Mouse (Mus musculus) c-Kit-positive CD71-positive TER-119-positive erythroid progenitor cells, embryonic 14.5 days (primary cell): ENCODE data around the gene Igf2r.
"Not testable (repeated sequence)": the region's sequence is repeated elsewhere in the genome, so short reads cannot be mapped to it uniquely, and the experiment has no call there.

Source experiments
- DNase-seq: peaks from one replicate; pipeline ENCODE4 v3.0.0-alpha.2; 2013; ENCODE audit warnings: low spot score

The Igf2r gene

DNA sequence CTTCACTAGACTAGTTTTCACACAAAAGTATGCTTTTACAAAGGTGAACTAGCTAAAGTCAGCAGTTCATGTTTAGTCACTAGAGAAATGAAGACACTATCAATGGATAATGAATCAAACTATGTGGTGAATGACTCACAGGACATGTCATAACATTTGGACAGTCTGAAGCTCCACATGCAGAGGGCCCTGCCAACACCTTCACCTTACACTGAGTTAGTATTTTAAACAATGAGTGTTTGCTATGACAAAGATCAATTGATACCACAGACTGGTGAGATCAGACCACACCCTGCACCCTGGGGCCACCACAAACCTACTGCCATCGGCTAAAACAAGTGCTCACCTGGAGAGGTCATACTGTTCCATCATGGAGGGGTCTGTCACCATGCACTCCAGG is 54.4 kb downstream of the Igf2r start:
- no peak for DNase-seq

DNA sequence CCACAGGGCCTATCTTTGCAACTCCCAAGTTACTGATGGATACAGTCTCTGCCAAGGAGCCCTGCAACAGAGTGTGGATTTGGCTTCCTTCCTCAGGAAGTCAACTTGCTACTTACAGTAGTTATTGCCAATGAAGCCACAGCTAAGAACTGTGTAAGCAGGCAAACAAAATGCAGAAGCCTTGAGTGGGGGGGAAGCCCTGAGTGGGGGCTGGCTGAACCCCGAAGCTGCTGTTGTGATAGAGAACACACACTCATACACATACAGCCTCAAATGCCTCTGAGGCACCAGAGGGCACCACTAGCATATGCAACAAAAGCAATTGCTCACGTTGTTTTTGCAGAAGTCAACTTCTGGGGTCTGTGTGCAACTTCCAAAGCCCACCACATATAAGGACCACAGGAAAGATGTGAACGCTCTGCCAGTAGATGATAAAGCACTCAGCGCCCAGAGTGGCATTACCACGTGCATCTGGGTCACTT is 55.3 kb downstream of the Igf2r start:
- no peak for DNase-seq

DNA sequence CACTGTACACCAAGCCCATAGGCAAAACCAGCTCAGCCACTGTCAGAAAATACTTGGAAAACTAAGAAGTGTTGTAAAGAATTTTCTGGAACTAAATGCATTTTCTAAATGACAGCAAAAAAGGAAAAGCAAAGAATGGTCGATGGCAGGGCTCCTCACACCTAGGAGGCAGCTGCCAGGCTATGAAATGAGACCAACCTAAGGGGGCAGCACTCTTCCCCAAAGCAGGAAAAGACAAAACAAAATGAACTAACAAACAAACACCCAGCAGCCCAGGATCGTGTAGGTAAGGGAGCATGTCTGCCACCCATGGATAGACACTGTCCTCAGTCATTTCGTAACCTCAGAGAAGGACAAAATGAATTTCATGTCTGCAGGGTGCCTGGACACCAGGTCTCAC is 56.5 kb downstream of the Igf2r start:
- no peak for DNase-seq

DNA sequence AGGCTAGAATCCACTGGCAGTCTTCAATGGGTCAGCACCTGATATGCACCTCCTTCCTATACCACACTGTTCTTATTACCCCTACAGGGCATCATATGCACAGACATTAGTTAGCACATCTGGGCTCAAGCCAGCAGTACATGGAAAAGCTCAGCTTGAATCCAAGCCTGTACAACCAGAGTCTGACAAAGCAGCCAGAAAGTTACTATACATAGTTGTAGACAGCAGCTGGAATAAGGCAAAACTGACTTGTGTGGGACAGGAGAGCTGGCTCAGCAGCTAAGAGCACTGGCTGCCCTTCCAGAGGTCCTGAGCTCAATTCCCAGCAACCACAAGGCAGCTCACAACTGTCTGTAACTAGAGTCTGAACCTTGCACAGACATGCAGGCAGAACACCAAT is 57.3 kb downstream of the Igf2r start:
- DNase-seq = no peak

DNA sequence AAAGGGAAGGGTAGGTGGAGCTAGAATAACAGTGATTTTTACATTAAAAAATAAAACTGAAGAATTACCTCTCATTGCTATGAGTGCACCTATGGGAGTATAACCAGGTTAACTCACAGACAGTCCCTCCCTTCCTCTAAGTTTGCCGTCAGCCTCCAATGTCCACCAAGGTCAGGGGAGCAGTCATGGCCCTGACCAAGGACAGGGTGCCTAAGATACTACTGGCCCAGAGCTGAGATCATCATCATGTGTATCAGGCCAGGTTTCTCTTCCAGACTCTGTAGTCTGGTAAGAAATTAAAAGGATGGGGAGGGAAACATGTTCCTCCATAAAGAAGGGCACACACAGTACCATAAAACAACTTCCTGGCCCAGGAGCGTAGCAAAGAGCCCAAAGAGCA is 58.5 kb downstream of the Igf2r start:
- no peak for DNase-seq

DNA sequence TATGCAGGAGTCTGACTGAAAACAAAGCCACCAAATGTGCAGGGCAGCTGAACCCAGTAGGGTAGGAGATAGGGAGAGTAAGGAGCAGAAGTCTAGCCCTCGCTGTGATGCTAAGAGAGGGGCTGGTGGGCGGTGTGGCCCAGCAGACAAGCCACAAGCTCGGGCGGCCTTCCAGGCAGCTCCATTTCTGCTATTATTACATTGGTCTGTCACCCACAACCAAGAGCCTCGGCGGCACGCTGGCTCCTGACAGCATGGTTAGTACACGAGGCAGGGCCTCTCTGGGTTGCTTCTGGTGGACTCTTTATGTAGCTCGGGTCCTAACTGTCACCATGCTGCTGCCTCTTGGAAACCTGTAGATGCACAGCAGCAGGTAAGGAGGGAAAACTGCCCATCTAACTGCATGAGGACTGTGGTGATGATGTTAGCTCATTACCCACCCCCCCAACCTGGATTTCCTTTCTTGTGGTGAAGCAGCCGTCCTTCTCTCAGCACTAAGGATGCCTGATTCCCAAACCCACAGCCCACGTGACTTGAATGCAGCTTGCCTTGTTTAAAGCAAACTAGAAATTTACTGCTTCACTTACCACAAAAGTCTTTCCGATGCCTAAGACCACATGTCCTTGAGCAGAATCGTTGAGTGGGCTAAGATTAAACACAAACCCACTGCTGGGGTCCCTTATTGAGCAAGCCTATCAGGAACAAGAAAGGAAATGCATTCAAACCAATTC is 59.2 kb downstream of the Igf2r start:
- no peak for DNase-seq

DNA sequence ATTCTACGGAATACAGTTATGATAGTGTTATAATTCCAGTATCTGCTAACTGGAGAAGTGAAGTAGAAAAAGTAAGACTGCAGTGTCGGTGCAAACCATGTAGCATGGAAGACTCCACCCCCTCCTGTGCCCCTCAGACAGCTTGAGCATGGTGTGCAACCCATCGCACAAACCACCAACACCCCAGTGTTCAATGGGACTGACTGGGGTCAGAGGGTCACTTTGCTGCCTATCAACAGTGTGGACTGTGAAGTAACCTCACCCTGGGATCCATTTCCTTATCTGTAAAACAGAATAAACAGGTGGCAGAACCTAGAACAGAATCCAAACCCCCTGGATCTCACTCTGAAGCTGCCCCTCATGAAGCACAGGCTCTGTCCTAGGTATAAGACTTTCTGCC is 61.1 kb downstream of the Igf2r start:
- DNase-seq = no peak

DNA sequence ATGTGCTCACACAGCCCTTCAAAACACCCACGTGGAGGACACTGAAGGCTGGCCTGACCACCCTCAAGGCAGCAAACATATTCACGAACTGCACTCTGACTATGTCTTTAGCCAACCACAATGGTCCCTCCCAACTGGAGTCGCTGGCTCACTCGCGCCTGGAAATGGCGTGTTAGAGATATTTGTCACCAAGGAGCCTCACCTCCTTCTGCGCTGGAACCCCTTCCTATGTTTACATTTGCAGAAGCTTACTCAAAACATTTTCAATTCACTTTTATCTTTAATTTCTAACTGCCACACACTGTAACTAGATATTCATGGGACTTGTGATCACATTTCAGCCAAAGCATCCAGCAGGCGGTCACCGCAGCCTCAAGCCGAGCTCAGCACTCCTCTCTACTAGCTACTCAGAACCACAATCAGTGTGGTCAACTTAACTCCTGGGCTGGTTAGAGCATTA is 62.8 kb downstream of the Igf2r start:
- no peak for DNase-seq

DNA sequence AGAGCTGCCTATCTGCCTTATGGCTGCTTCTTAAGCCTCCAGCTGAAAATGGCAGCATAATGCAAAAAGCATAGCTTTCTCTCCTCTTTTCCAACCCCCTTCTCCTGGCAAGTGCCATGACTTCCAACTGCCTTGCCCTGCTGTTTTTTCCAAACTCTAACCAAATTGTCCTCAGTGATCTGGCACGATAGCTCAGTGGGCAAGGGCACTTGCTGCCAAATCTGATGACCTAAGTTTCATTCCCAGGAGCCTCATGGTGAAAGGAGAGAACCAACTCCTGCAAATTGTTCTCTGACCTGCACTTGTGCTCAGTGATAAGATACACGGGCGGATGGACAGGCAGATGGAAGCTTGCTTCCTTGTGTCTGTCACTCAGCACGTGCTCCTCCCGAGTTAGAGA is 66.6 kb downstream of the Igf2r start:
- DNase-seq = no peak

DNA sequence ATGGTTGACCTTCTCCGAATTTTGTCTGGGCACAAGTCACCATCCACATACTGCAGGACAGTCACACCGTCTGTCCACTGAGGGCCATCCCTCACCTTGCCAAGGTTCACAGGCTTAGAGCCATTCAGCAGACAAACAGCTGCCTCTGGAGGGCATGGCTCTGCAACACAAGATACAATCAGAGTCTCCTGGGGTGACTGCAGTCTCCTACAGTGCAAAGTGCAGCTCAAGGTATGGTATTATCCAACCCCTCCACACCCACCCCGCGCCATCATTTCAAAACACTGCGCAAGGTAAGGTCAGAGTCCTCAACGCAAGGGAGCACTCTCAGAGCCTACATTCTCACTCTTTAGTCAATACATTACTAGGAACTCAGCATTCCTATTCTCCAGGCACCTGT is 69.1 kb downstream of the Igf2r start:
- no peak for DNase-seq

DNA sequence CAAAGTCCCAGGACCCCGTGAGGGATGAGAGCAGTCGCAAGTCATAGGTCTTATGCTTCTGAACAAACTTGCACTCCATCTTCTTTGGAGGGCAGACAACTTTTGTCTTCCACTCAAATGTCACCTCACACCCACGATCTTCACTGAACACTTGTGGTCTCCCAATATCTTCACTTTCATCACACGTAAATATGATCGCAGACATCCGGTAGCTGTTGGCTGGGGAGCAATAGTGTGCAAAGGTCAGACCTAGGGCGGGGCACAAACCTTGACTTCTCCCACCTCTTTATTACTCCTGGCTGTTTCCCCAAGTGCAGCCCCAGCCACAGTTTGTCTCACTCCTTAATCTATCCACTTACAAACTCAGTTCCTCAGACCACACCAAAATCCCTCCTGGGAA is 77.6 kb downstream of the Igf2r start:
- DNase-seq = no peak

DNA sequence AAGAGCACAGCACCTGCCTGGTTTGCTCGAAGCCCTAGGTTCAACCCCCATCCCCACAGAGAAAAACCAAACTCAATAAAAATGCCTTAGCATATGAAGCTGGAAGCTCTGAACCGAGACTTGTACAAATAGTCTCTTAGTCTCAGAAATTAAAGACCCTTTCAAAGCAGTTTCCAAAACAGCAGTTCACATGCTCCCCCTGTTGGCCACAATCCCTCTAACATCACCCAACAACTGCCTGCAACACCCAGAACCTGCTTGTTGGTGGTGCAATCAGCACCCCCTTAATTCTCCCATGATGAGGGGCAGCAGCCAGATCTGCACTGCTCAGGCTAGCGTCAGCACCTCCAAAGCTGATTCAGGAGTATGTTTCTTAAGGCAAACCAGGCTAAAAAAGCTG is 79.9 kb downstream of the Igf2r start:
- no peak for DNase-seq

DNA sequence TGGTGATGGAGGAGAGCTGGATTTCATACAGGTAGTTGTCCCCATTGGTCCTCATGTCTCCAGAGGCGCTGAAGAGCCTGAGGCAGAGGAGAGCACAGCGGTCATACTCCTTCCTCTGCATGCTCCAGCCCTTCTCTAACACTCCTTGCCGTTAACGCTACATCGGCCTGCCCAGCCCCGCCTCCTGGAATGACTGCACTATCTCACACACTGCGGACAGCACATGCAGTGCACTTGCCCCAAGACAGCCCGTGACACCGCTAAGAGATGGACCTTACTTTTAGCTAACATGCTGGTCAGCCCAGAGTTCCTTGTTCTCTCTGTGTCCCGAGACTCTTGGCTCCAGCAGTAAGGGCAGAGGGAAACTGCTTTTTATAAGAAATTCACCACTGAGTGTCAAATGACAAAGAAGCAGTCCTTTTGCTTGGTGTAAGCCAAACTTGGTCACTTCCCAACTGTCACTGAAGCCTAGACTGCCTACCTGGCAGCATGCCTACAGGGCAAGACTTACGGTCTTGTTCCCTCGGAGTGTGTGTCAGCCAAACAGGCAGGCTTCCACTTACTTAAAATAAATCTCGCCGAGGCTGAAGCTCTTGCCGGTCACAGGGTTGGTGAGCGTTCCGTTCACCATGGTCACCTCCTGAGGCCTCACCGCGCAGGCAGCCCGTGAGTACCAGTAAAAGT is 80.9 kb downstream of the Igf2r start:
- DNase-seq = no peak

DNA sequence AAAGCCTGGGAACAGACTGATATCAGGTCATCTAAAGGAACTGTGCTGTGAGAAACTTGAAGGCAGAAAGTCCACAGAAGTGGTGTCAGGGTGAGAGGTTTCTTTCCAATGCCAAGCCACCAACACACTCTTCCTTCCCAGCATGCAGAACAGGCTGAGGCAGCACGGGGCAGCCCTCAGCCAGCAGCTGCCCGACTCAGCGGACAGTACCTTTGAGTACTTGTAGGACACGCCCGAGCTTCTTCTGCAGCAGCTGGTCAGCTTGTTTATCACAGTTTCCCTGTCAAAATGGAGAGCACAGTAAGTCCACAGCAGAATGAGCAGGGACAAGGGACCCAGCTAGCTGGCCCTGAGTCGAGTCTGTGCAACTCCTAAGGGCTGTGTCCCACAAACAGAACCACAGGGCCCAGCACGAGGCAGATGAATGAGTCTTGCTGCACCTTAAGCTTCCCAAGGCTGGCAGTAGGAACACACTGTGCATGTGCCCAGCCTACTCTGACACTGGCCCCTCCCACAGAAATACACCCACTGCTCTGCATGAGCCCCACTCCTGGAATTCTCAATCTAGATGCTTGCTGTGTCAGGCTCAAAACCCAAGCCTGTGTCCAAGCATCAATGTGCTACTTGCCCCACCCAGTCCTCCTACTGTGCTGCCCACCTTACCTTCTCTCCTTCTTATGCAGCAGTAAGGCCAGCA is 84.4 kb downstream of the Igf2r start:
- DNase-seq = no peak

DNA sequence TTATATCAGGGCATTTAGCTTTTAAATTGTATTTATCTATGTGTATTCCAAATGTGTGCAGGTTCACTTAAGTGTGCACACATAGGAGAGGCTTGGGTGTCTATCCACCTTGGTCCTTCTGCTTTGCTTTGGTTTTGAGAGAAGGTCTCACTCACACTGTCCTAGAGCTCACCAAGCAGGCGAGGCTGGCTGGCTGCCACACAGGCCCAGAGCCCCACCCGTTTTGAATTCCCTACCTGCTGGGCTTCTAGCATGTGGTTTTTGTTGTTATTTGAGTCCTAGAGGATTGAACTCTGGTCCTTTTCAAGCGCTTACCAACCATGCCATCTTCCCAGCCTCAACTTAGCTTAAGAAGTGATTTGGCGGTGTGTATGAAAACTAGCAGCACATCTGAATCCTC is 85.1 kb downstream of the Igf2r start:
- DNase-seq = no peak

DNA sequence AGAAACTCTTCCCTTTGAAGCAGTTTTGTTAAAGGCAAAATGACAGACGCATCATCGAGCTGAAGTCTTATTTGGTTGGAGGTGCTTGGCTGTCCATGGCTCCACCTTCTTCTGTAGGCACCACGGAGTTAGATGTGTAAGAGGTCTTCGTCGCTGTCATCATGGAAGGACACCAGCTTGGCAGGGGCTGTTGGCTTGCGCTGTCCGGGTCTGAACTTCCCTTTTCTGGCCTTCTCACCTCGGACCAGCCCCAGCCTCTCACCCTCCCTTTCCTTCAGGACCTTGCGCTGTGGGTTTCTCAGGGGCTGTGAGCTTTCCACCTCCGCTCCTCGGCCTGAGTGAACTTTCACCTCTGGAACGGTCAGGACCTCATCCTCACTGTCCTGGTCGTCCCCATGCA is 85.9 kb downstream of the Igf2r start:
- no peak for DNase-seq

DNA sequence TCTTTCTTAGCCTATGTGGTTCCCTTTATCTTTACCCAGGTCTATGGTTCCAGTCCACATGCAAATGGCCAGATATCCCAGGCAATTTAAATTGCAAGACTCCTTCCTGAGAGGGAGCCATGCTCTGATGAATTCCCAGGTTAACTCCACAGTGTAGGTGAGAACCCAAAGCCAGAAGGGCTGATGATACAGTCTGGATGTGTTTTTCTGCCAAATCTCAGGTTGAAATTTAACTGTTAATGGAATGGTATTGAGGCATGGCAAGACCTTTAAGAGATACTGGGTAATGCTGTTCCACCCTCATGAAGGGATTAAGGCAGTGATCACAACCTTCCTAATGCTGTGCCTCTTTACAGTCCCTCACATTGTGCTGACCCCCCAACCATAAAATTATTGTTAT is 91.2 kb downstream of the Igf2r start:
- no peak for DNase-seq

DNA sequence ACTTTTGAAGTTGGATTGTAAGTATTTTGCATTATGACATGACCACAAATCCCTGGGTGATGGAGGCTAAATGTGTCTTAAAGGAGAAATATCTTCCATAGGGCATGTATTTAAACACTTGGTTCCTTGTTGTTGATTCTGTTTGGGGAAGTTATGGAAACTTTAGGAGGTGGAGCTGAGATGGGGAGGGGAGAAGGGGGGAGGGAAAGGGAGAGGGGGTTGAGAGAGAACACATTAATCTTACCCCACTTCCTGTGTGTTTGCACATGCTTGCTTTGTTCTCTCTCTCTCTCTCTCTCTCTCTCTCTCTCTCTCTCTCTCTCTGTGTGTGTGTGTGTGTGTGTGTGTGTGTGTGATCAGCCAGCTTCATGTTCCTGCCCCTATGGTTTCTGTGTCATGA is 92.3 kb downstream of the Igf2r start:
- DNase-seq = no peak

DNA sequence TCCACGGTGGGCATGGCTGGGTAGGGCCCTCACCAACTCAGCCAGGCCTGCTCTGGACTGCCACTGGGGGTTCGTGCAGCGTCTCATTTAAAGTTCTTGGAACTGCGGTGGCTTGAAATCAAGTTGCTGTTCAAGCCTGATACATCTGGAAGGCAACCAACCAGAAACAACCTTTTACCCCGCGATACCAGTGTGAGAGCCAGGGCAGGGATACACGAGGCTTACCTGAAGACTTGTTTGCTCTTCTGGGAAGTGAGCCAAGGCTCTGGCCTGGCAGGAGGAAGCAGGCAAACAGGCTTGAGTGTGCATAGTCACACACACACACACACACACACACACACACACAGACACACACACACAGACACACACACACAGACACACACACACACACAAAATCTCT is 93.8 kb downstream of the Igf2r start, which contains the start of gene Slc22a1:
TSS of gene Slc22a1 (minus strand) at position 184 of the 400 bp plus-strand sequence.
- DNase-seq = no peak

DNA sequence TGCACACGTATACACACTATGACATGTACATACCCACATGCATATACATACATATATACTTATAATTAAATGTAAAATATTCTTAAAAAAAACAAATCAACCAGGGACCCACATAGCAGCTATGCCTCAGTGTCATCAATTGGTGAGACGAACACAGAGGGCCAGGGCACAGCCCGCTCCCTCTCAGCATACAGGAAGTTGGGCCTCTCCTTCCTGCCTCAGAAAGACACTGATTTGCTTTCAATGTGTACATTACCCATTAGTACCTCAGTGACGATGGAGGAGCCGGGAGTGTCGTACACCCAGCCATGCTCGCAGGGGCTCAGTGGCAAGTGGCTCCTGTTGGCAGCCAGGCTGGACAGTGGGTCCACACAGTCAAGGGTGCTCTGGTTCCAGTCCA is 94.5 kb downstream of the Igf2r start:
- not testable (repeated sequence) for DNase-seq

DNA sequence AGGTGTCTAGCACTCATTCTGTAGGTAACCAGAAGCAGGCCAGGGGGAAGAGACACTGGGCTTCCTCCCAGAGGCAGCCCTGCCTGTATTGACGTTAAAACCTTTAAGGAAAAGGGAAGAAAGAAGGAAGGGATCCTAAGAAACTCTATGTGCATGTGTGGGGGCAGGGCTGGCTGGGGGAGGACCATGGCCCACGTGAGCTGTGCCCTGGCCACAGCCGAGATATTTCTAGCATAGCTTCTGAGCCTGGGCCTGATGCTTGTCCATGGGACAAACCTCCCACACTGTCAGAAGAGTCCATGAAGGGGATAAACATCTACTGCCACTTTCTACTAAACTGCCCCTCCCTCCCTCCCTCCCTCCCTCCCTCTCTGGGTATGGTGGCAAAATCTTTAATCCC is 95.6 kb downstream of the Igf2r start:
- DNase-seq = no peak

DNA sequence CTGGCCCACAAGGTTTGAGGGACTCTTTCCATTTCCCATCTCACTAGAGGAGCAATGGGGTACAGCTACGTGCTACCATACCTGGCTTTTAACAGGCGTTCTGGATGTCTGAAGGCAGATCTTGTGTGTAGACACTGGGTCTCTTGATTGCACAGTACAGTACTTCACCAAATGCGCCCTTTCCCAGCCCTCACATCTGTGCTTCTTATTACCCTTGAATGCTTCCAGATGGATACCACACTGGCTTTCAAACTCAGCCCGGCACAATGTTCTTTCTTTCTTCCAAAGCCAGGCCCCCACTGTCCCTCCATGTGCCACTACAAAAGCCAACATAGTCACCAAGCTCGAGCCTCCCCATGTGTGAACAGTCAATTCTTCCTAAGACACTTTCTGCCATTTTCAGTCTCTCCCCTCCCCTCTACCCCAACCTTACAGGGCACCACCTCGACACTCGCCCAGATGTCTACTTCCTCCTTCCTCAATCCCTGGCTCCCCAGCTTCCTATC is 97.1 kb downstream of the Igf2r start:
- no peak for DNase-seq
